Mouse (Mus musculus): ENCODE data around the gene Pax8. TPM values are rescaled to one million over a fixed set of nuclear protein-coding genes. Genes with fewer than 3 reads are reported as not detected.

The Pax8 gene
- polyA plus RNA-seq (2017; shearing (Covaris generic)) = 1 to 10 TPM in 1 of 2 experiments, under 1 TPM in 1; 0.07 to 1.1 TPM

DNA sequence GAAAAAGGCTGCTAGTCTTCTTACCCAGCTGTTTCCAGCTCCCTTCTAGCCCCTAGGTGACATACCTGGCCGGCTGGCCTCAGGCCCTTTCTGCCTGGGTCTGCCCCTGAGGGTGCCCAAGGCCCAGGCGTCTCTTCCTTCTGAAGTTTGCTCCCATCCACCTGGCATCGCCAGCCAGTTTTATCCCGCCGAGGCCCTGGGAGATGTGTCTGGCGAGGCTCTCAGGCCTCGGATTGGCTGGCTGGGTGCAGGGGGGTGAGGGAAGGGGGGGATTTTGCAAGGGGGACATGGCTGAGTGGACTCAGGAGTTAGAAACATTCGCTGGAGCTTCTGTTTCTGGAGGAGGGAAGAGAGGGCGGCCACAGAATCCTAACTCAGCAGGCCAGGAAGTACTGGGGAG lies at the start of gene Pax8:
TSS of gene Pax8 (minus strand) at position 180 of the 400 bp plus-strand sequence.

Other genes starting within 250 kb of the Pax8 start
- gene Il1f5, start 198.6 kb downstream of the Pax8 start, polyA plus RNA-seq (2017; shearing (Covaris generic)) = under 1 TPM in 1 of 2 experiments, not detected in 1; 0.55 TPM
- not detected for gene Il1f10, start 184.4 kb downstream of the Pax8 start, polyA plus RNA-seq (2017; shearing (Covaris generic))
- gene Il1rn, start 138.7 kb downstream of the Pax8 start, polyA plus RNA-seq (2017; shearing (Covaris generic)) = 1 to 10 TPM; 1.3 to 1.4 TPM
- gene Psd4, start 108.0 kb downstream of the Pax8 start, polyA plus RNA-seq (2017; shearing (Covaris generic)) = 100 to 1,000 TPM; 137 to 142 TPM